Mouse (Mus musculus): ENCODE results near the gene Plekhm2. TPM values are rescaled to one million over a fixed set of nuclear protein-coding genes. Genes with fewer than 3 reads are reported as not detected.

Gene Plekhm2
- total RNA-seq, 2 experiments from 2014 or later: 100 to 102 TPM

GRCm38 (mm10) chr4:141605421-141605820 lies 59.3 kb downstream of the Plekhm2 start:
- DNase-seq: no peak

DNA sequence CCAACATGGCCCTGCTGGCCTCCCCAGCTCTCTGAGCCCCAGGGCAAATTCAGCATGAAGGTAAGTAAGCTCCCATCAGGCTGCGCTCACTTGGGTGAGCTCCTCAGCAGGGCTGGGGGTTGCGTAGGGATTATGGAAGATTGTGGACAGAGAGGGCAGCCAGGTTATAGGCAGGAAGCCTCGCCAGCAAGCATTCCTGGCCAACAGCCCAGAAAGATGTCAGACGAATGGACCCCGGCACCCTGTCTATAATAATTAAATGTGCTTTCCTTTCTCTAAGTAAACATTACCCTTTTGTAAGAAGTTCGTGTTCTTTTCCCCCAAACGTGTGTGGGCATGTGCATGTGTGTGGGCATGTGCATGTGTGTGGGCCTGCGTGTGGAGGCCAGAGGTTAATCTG lies 60.2 kb downstream of the Plekhm2 start:
- DNase-seq: no peak

DNA sequence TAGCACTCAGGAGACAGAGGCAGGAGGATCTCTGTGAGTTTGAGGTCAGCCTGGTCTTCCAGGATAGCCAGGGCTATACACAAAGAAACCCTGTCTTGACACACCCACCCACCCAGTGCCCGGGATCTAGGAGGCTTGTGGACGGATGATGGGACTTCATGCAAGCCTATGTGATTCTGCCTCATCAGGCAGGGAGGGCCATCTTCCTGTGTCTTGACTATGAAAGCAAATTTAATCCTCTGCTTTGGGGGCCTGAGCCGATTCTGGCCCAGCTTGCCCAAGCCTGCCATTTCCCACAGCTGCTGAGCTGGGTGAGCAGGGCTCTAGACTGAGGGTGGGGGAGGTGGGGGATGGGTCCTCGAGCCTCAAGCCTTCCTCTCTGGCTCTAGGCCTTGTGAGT lies 60.8 kb downstream of the Plekhm2 start:
- no peak for DNase-seq

GRCm38 (mm10) chr4:141602523-141603223 lies 62.0 kb downstream of the Plekhm2 start:
- DNase-seq: peak; percentile 47 to 61

- DNase-seq: peak; percentile 67 to 68
Measured at GRCm38 (mm10) chr4:141601148-141601862, 63.4 kb downstream of the Plekhm2 start.

- peak in 1 of 2 experiments; percentile 52 for DNase-seq
Measured at GRCm38 (mm10) chr4:141600364-141600763, 64.3 kb downstream of the Plekhm2 start.

DNA sequence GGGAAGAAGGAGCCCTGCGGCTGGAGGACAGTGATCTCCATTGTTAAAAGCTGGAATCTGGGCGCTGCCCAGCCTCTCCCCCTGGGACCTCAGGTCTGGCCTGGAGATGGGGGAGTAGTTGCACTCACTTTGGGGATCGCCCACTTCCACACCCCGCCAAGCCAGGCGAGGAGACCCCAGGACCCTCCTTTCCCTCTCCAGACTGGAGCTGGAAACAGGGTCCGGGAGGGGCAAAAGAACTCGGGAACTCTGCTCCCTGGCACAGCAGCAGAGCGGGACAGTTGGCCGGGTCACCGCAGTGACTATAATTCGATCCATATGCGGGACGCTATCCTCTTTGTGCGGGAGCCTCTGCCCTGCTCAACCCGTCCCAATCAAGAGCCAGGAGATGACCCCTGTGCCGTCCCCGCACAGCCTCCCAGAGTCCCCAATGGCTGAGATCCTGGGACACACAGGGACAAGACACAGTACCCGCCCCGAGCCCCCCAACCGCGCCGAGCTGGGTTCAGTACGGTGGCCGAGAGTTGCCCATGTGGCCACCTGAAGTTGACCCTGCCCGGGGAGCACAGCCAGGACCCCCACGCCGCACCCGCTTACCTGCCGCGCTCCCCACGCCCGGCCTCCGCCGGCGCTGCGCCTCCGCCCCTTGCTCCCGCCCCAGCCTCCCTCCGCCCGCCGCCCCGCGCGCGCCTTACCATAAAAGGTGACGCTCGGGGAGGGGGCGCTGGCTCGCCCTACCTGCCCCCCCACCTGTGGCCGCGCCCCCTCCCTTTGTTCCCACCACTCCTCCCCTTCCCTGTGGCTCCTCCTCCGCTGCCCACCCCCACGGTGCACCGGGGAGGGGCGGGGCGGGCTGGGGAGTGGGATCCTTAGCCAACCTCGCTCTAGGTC lies 65.2 kb downstream of the Plekhm2 start:
- DNase-seq: peak in 1 of 2 experiments; percentile 53

DNA sequence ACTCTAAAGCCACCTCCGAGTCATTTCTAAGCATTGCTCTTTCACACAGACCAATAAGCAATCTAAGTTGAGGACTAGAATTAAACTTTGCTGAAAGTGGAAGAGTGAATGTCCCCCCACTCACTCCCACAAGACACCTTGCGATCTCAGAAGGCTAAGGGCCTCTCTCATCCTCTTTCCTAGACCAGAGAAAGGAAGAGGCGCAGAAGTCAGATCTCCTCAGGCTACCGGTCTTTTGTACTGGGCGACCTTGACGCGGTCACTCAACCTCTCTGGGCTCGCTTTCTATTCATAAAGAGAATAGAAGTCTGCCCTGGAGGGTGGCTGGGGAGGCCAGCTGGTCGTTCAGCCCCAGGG lies 65.8 kb downstream of the Plekhm2 start:
- peak in 1 of 2 experiments; percentile 46 for DNase-seq

DNA sequence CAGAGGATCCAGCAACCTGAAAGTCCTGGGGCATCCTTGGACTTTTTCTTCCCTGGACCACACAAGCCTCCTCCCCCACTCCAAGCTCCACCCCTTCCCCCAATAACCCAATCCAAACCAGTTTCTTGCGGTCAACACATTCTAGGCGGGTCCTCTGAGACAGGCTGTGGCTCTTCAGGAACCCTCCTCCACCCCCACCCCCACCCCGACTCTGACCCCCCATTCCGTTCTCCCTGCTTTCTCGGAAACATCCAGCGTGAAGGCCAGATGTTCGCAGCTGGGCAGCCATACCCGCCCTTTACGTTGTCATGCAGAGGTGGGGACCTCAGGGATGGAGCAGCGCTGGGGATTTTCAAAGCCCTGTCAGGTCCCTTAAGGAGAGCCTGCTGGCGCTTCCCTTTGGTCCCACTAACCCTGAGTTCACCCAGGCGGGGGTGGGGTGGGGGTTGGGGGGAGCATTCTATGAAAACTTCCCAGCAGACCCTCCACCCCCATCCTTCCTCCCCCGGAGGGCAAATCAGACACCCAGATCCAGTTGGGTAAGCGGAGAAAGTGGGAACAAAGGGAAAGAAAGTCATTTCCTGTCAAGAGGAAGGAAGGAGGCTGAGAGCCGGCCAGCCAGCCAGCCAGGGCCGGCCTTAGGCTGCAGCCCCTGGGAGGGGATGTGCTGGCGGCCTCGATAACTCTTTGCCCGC lies 66.4 kb downstream of the Plekhm2 start:
- peak; percentile 69 to 70 for DNase-seq

DNA sequence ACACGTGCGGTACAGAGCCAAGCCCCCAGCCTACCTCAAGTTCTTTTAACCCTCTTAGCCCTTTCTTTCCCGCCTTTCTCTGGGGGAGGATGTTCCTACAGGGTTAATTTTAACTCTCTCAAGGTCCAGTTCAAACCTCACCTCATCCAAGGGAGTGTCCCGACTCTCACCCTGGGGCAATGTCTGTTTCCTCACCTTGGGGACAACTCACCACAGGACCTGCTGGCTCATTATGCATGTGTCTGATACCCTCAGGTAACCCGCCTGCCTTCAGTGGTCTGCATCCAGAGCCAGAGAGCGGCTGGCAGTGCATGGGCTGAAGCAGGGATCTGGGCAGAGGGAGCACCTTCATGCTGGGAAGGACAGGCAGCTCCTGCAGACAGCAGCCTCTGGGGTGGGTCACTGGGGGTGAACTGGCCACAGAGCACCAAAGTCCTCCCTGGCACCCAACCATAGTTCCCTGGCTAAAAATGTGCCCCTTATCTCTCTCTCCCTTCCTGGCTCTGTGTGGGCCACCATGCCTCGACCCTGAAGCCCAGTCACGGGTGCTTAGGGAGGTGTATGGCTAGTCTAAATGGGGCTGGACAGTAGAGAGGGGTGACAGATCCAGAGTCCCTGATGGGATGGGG lies 67.9 kb downstream of the Plekhm2 start:
- DNase-seq: peak; percentile 65 to 84

DNA sequence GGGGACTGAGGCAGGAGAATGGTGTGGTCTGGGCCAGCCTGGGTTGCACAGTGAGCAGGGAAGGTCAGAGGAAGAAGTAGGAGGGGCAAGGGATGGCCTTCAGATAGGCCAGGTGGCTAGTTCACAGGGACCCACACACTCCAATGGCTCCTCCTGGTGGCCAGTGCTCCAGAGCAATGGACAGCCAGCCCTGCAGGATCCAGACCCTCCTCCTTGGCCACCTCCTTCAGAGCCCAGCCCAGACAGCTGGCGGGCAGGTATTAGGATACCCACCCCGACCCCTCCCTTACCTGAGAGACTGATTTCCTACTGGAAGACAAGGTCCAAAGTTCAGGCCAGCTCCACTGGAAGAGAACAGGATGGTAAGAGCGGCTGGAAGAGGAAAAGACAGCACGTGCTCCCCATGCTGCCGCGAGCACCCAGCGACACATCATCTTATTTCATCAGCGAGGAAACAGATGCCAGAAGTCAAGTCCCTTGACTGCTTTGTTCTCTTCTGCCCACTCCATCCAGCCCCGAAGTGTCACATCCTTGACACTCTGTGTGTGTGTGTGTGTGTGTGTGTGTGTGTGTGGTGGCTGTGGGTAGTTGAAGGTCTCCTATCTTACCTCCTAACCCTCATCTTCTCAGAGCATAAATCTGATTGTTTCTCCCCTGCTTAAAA lies 69.0 kb downstream of the Plekhm2 start:
- DNase-seq: no peak

DNA sequence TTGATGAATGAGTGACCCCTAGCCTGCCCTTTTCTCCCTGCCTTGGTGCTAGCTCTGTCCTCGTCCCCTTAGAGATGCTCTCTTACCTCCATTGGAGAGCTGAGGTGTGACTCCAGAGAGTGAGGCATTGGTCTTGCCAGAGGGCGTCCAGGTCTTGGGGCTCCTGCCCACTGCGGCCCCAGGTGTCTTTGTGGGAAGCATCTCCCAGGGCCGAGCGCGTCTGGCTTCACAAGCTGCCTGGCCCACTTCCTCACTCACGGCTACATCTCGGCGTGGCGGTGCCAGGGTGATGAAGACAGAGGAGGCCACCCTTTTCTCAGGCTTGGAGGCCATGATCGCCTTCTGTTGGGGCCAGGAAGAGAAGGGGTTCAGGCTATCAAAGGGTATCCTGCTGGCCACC lies 69.6 kb downstream of the Plekhm2 start:
- no peak for DNase-seq

DNA sequence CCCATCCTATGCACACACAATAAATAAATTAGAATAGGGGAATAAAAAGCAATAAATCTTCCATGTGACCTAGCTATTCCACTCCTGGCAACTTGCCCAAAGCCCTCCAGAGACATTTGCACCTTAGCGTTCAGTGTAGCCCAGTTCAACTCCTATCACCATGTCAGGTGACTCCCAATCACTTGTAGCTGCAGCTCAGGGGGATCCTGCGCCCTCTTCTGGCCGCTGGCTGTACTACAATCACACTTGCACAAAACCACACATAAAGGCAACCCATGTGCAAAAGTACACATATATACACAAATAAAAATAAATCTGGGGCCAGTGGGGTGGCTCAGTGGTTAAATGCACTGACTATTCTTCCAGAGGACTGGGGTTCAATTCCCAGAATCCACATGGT lies 73.2 kb downstream of the Plekhm2 start:
- DNase-seq: no peak

DNA sequence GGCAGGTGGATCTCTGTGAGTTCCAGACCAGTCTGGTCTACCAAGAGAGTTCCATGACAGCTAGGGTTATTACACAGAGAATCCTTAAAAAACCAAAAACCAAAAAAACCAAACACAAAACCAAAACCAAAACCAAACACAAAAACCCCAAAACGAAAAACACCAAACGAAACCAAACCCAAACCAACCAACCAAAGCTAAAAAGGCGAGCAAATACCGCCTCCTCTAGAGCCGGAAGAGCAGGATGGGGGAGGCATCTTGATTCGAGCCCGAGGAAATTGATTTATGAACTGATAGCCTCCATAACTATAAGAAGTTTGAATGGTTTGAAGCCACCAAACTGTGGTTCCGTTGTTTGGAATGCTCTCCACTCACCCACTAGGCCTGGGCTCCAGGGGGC lies 80.8 kb downstream of the Plekhm2 start:
- no peak for DNase-seq

- DNase-seq: peak in 1 of 2 experiments; percentile 33
Measured at GRCm38 (mm10) chr4:141581051-141581450, 83.6 kb downstream of the Plekhm2 start.

DNA sequence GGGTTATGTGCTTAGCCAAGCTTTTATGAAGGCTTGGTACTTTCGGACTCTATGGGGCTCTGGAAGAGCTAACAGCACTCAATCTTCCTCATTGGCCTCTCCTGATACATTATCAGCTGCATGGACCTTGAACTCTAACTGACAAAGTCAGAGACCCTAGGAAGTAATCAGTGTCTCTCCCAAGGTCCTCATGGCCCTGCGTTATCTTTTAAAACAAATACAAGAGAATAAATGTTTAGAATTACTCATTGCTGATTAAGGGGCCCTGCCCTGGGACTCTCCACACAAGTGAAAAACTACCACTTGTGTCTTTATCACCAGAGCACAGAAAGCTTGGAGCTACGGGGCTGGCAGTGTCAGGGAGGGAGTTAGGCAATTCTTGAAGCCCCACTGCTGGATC lies 85.9 kb downstream of the Plekhm2 start:
- DNase-seq: no peak

GRCm38 (mm10) chr4:141576877-141577276 lies 87.8 kb downstream of the Plekhm2 start:
- DNase-seq: no peak

DNA sequence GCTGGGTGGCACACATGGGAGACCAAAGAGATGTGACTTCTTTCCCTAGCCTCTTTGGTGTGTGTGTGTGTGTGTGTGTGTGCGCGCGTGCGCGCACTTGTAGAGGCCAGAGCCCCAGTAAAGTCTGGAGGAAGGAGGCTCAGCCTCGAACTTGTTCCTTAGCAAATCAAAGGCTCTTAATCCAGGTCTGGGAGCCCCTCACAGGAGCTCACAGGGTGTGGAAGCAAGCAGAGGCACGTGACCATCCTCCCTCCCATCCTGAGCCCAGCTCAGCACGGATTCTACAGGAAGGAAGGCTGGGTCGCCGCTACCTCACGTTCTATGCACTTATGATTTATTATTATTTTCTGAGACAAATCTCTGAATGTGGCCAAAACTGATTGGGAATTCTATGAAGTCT lies 88.3 kb downstream of the Plekhm2 start:
- no peak for DNase-seq
